Mouse (Mus musculus): Measurements from ENCODE around the gene Cep128.

The Cep128 gene

GRCm38 (mm10) chr12:91327527-91327926 lies 56.7 kb downstream of the Cep128 start:
- H3K9me3 ChIP-seq (ENCODE audit: low read length), result no peaks in the 10 kb centered on the region
- TF ChIP-seq POU5F1 (IDR thresholded peaks at IDR 0.05; ENCODE audit: borderline replicate concordance, low read length), result no peak
- no peak for TF ChIP-seq NANOG (IDR thresholded peaks at IDR 0.05; ENCODE audit: borderline replicate concordance, low read length)
- TF ChIP-seq CTCF (conservative IDR thresholded peaks at IDR 0.05; ENCODE audit: low read length), result no peak
- H3K4me1 ChIP-seq (replicated peaks; ENCODE audit: low read depth, low read length), result no peaks in the 10 kb centered on the region
- 0 out of 2 replicates have a peak, but pooled peaks cover 2% of the 10 kb centered on the region for H3K36me3 ChIP-seq (ENCODE audit: insufficient read depth, low read length)
- H3K27me3 ChIP-seq (ENCODE audit: insufficient read depth, low read length), result no peaks in the 10 kb centered on the region
- H3K4me3 ChIP-seq (replicated peaks; ENCODE audit: low read length), result no peak overlapping the region

GRCm38 (mm10) chr12:91326104-91326503 lies 58.1 kb downstream of the Cep128 start:
- TF ChIP-seq NANOG (IDR thresholded peaks at IDR 0.05; ENCODE audit: borderline replicate concordance, low read length) (no peak), CTCF (conservative IDR thresholded peaks at IDR 0.05; ENCODE audit: low read length) (peak; percentile 88), POU5F1 (IDR thresholded peaks at IDR 0.05; ENCODE audit: borderline replicate concordance, low read length) (no peak)
- Histone ChIP-seq H3K9me3 (ENCODE audit: low read length) (no peaks in the 10 kb centered on the region), H3K4me1 (replicated peaks; ENCODE audit: low read depth, low read length) (no peaks in the 10 kb centered on the region), H3K27me3 (ENCODE audit: insufficient read depth, low read length) (no peaks in the 10 kb centered on the region), H3K4me3 (replicated peaks; ENCODE audit: low read length) (no peak overlapping the region), H3K36me3 (ENCODE audit: insufficient read depth, low read length) (no peaks in the 10 kb centered on the region)

- H3K4me1 ChIP-seq (replicated peaks; ENCODE audit: low read depth, low read length), result no peaks in the 10 kb centered on the region
- no peaks in the 10 kb centered on the region for H3K9me3 ChIP-seq (ENCODE audit: low read length)
- no peak overlapping the region for H3K4me3 ChIP-seq (replicated peaks; ENCODE audit: low read length)
- no peaks in the 10 kb centered on the region for H3K27me3 ChIP-seq (ENCODE audit: insufficient read depth, low read length)
- TF ChIP-seq CTCF (conservative IDR thresholded peaks at IDR 0.05; ENCODE audit: low read length) (no peak), NANOG (IDR thresholded peaks at IDR 0.05; ENCODE audit: borderline replicate concordance, low read length) (no peak), POU5F1 (IDR thresholded peaks at IDR 0.05; ENCODE audit: borderline replicate concordance, low read length) (no peak)
- no peaks in the 10 kb centered on the region for H3K36me3 ChIP-seq (ENCODE audit: insufficient read depth, low read length)
Measured at GRCm38 (mm10) chr12:91315026-91315425, 69.2 kb downstream of the Cep128 start.

- Histone ChIP-seq H3K4me3 (replicated peaks; ENCODE audit: low read length) (no peak overlapping the region), H3K27me3 (ENCODE audit: insufficient read depth, low read length) (no peaks in the 10 kb centered on the region), H3K9me3 (ENCODE audit: low read length) (no peaks in the 10 kb centered on the region), H3K36me3 (ENCODE audit: insufficient read depth, low read length) (no peaks in the 10 kb centered on the region), H3K4me1 (replicated peaks; ENCODE audit: low read depth, low read length) (no peaks in the 10 kb centered on the region)
- TF ChIP-seq CTCF (conservative IDR thresholded peaks at IDR 0.05; ENCODE audit: low read length) (peak; percentile 82), NANOG (IDR thresholded peaks at IDR 0.05; ENCODE audit: borderline replicate concordance, low read length) (no peak)
Measured at GRCm38 (mm10) chr12:91313974-91314587, 70.1 kb downstream of the Cep128 start.

DNA sequence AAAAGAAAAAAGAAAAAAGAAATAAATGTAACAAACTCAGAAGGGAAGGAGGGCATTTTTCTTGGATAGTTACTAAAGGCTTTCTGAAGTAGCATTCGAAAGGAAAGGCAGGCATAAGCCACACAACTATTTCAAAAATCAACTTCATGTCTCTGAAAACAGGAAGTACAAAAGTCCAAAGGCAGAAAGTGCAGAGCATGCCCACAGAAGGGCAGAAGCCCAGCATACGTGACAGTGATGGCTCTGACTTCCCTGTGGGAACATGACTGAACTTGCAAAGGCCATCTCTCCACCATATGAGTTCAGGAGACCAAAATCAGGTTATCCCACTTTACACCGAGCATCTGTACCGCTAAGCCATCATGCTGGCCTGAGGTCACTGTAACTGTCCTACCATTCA lies 71.6 kb downstream of the Cep128 start:
- H3K4me1 ChIP-seq (replicated peaks; ENCODE audit: low read depth, low read length), result no peaks in the 10 kb centered on the region
- no peaks in the 10 kb centered on the region for H3K27me3 ChIP-seq (ENCODE audit: insufficient read depth, low read length)
- H3K9me3 ChIP-seq (ENCODE audit: low read length), result no peaks in the 10 kb centered on the region
- H3K36me3 ChIP-seq (ENCODE audit: insufficient read depth, low read length), result no peaks in the 10 kb centered on the region
- no peak overlapping the region for H3K4me3 ChIP-seq (replicated peaks; ENCODE audit: low read length)
- no peak for TF ChIP-seq NANOG (IDR thresholded peaks at IDR 0.05; ENCODE audit: borderline replicate concordance, low read length)
- no peak for TF ChIP-seq POU5F1 (IDR thresholded peaks at IDR 0.05; ENCODE audit: borderline replicate concordance, low read length)
- no peak for TF ChIP-seq CTCF (conservative IDR thresholded peaks at IDR 0.05; ENCODE audit: low read length)

- H3K27me3 ChIP-seq (ENCODE audit: insufficient read depth, low read length), result no peaks in the 10 kb centered on the region
- no peaks in the 10 kb centered on the region for H3K9me3 ChIP-seq (ENCODE audit: low read length)
- no peak for TF ChIP-seq CTCF (conservative IDR thresholded peaks at IDR 0.05; ENCODE audit: low read length)
- TF ChIP-seq NANOG (IDR thresholded peaks at IDR 0.05; ENCODE audit: borderline replicate concordance, low read length), result no peak
- TF ChIP-seq POU5F1 (IDR thresholded peaks at IDR 0.05; ENCODE audit: borderline replicate concordance, low read length), result no peak
- no peaks in the 10 kb centered on the region for H3K36me3 ChIP-seq (ENCODE audit: insufficient read depth, low read length)
- no peaks in the 10 kb centered on the region for H3K4me1 ChIP-seq (replicated peaks; ENCODE audit: low read depth, low read length)
- no peak overlapping the region for H3K4me3 ChIP-seq (replicated peaks; ENCODE audit: low read length)
Measured at GRCm38 (mm10) chr12:91307733-91308132, 76.5 kb downstream of the Cep128 start.

GRCm38 (mm10) chr12:91305769-91306168 lies 78.4 kb downstream of the Cep128 start:
- H3K27me3 ChIP-seq (ENCODE audit: insufficient read depth, low read length), result no peaks in the 10 kb centered on the region
- no peak for TF ChIP-seq NANOG (IDR thresholded peaks at IDR 0.05; ENCODE audit: borderline replicate concordance, low read length)
- no peak for TF ChIP-seq CTCF (conservative IDR thresholded peaks at IDR 0.05; ENCODE audit: low read length)
- TF ChIP-seq POU5F1 (IDR thresholded peaks at IDR 0.05; ENCODE audit: borderline replicate concordance, low read length), result no peak
- no peak overlapping the region for H3K4me3 ChIP-seq (replicated peaks; ENCODE audit: low read length)
- no peaks in the 10 kb centered on the region for H3K9me3 ChIP-seq (ENCODE audit: low read length)
- no peaks in the 10 kb centered on the region for H3K4me1 ChIP-seq (replicated peaks; ENCODE audit: low read depth, low read length)
- no peaks in the 10 kb centered on the region for H3K36me3 ChIP-seq (ENCODE audit: insufficient read depth, low read length)

DNA sequence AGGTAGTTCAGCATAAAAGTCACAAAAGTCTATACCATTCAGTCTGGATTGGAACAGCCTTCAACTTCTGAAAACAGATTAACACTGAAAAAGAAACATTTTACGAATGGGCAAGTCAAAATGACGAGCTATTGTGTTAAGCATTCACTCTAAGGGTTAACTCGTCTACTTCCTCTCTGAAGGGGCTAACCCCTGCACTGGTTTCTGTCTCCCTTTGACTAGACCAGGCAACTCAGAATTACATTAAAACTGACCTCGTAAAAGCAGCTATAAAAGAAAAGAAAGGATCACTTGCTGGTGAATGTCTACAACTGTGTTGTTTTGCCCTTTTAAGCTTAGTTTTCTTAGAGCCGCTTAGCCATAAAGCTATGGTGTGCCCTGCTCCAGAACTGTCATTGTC lies 79.2 kb downstream of the Cep128 start:
- TF ChIP-seq CTCF (conservative IDR thresholded peaks at IDR 0.05; ENCODE audit: low read length) (no peak), POU5F1 (IDR thresholded peaks at IDR 0.05; ENCODE audit: borderline replicate concordance, low read length) (no peak), NANOG (IDR thresholded peaks at IDR 0.05; ENCODE audit: borderline replicate concordance, low read length) (no peak)
- H3K27me3 ChIP-seq (ENCODE audit: insufficient read depth, low read length), result no peaks in the 10 kb centered on the region
- H3K4me3 ChIP-seq (replicated peaks; ENCODE audit: low read length), result no peak overlapping the region
- no peaks in the 10 kb centered on the region for H3K4me1 ChIP-seq (replicated peaks; ENCODE audit: low read depth, low read length)
- H3K36me3 ChIP-seq (ENCODE audit: insufficient read depth, low read length), result no peaks in the 10 kb centered on the region
- H3K9me3 ChIP-seq (ENCODE audit: low read length), result no peaks in the 10 kb centered on the region

GRCm38 (mm10) chr12:91298700-91299099 lies 85.5 kb downstream of the Cep128 start:
- Histone ChIP-seq H3K27me3 (ENCODE audit: insufficient read depth, low read length) (no peaks in the 10 kb centered on the region), H3K4me3 (replicated peaks; ENCODE audit: low read length) (no peak overlapping the region), H3K9me3 (ENCODE audit: low read length) (peaks cover 8% of the 10 kb centered on the region; the same call in 1 of the 2 replicates), H3K36me3 (ENCODE audit: insufficient read depth, low read length) (peaks cover 12% of the 10 kb centered on the region; the same call in 1 of the 2 replicates), H3K4me1 (replicated peaks; ENCODE audit: low read depth, low read length) (no peaks in the 10 kb centered on the region)
- TF ChIP-seq NANOG (IDR thresholded peaks at IDR 0.05; ENCODE audit: borderline replicate concordance, low read length) (no peak), POU5F1 (IDR thresholded peaks at IDR 0.05; ENCODE audit: borderline replicate concordance, low read length) (no peak), CTCF (conservative IDR thresholded peaks at IDR 0.05; ENCODE audit: low read length) (no peak)

Data from E14TG2a.4 (cell line).